Mouse (Mus musculus): ENCODE measurements at regions not wholly inside any gene's neighbourhood (a gene's known extent, or its start where the extent isn't known, plus 50 kb on each side); places are given as distances from the start of the nearest gene placed in this dataset.

GRCm38 (mm10) chr11:64281781-64282180 lies 153.4 kb upstream of the Hs3st3a1 start:
- no peak overlapping the region for H3K27ac ChIP-seq
- DNase-seq (ENCODE audit: low spot score in 2 of 2) = no peak
- TF ChIP-seq CTCF (conservative IDR thresholded peaks at IDR 0.05) = no peak
- H3K4me3 ChIP-seq = no peak overlapping the region

GRCm38 (mm10) chr11:64278259-64279003 lies 156.7 kb upstream of the Hs3st3a1 start:
- no peak for TF ChIP-seq CTCF (conservative IDR thresholded peaks at IDR 0.05)
- peak in 1 of 2 experiments; percentile 10 for DNase-seq (ENCODE audit: low spot score in 2 of 2)
- H3K27ac ChIP-seq = no peak overlapping the region
- H3K4me3 ChIP-seq = no peak overlapping the region

GRCm38 (mm10) chr11:64273726-64274125 lies 161.4 kb upstream of the Hs3st3a1 start:
- H3K4me3 ChIP-seq = no peak overlapping the region
- DNase-seq (ENCODE audit: low spot score in 2 of 2) = peak in 1 of 2 experiments; percentile 3

GRCm38 (mm10) chr11:64273214-64273613 lies 161.9 kb upstream of the Hs3st3a1 start:
- no peak for DNase-seq (ENCODE audit: low spot score in 2 of 2)
- no peak overlapping the region for H3K4me3 ChIP-seq
- no peak overlapping the region for H3K27ac ChIP-seq
- no peak for TF ChIP-seq CTCF (conservative IDR thresholded peaks at IDR 0.05)

More at GRCm38 (mm10) chr11:64273726-64274125, 161.4 kb upstream of the Hs3st3a1 start:
- no peak overlapping the region for H3K27ac ChIP-seq
- no peak for TF ChIP-seq CTCF (conservative IDR thresholded peaks at IDR 0.05)

GRCm38 (mm10) chr11:64268121-64268520 lies 167.0 kb upstream of the Hs3st3a1 start:
- DNase-seq (ENCODE audit: low spot score in 2 of 2) = no peak
- Histone ChIP-seq H3K27ac (no peak overlapping the region), H3K4me3 (no peak overlapping the region)
- no peak for TF ChIP-seq CTCF (conservative IDR thresholded peaks at IDR 0.05)

- Histone ChIP-seq H3K4me3 (no peak overlapping the region), H3K27ac (no peak overlapping the region)
- no peak for DNase-seq (ENCODE audit: low spot score in 2 of 2)
- TF ChIP-seq CTCF (conservative IDR thresholded peaks at IDR 0.05) = no peak
Observed at GRCm38 (mm10) chr11:64267547-64267946, 167.6 kb upstream of the Hs3st3a1 start.

- no peak for DNase-seq (ENCODE audit: low spot score in 2 of 2)
- TF ChIP-seq CTCF (conservative IDR thresholded peaks at IDR 0.05) = no peak
- Histone ChIP-seq H3K4me3 (no peak overlapping the region), H3K27ac (no peak overlapping the region)
Observed at GRCm38 (mm10) chr11:64253517-64254385, 174.5 kb upstream of the Cox10 start.

GRCm38 (mm10) chr11:64236873-64237272 lies 157.6 kb upstream of the Cox10 start:
- H3K4me3 ChIP-seq = no peak overlapping the region
- no peak for DNase-seq (ENCODE audit: low spot score in 2 of 2)
- no peak for TF ChIP-seq CTCF (conservative IDR thresholded peaks at IDR 0.05)
- no peak overlapping the region for H3K27ac ChIP-seq

GRCm38 (mm10) chr11:64230071-64230470 lies 150.8 kb upstream of the Cox10 start:
- Histone ChIP-seq H3K4me3 (no peak overlapping the region), H3K27ac (no peak overlapping the region)
- no peak for DNase-seq (ENCODE audit: low spot score in 2 of 2)
- peak; percentile 62 for TF ChIP-seq CTCF (conservative IDR thresholded peaks at IDR 0.05)

GRCm38 (mm10) chr11:64220888-64221287 lies 141.6 kb upstream of the Cox10 start:
- Histone ChIP-seq H3K27ac (no peak overlapping the region), H3K4me3 (no peak overlapping the region)
- TF ChIP-seq CTCF (conservative IDR thresholded peaks at IDR 0.05) = peak; percentile 47
- no peak for DNase-seq (ENCODE audit: low spot score in 2 of 2)

- no peak for TF ChIP-seq CTCF (conservative IDR thresholded peaks at IDR 0.05)
Observed at GRCm38 (mm10) chr11:64217181-64217580, 137.9 kb upstream of the Cox10 start.

GRCm38 (mm10) chr11:64210916-64211315 lies 131.6 kb upstream of the Cox10 start:
- H3K4me3 ChIP-seq = no peak overlapping the region
- no peak for DNase-seq (ENCODE audit: low spot score in 2 of 2)
- H3K27ac ChIP-seq = no peak overlapping the region
- TF ChIP-seq CTCF (conservative IDR thresholded peaks at IDR 0.05) = no peak

More at GRCm38 (mm10) chr11:64217181-64217580, 137.9 kb upstream of the Cox10 start:
- Histone ChIP-seq H3K4me3 (no peak overlapping the region), H3K27ac (no peak overlapping the region)
- no peak for DNase-seq (ENCODE audit: low spot score in 2 of 2)

GRCm38 (mm10) chr11:64208306-64208705 lies 129.0 kb upstream of the Cox10 start:
- no peak for DNase-seq (ENCODE audit: low spot score in 2 of 2)
- TF ChIP-seq CTCF (conservative IDR thresholded peaks at IDR 0.05) = no peak
- no peak overlapping the region for H3K27ac ChIP-seq
- H3K4me3 ChIP-seq = no peak overlapping the region

Data from layer of hippocampus, adult 2 months (tissue).